ENCODE assay signal across 26 mouse cellular contexts in genomic region chr17:80781621-80782020, GRCm38 (mm10).
"Had no signal": no experiment of that assay in that cellular context is flagged by ENCODE, and none has a peak within 500 bp of the region (broad histone marks: within the 10 kb centered on the region; RNA-seq: fewer than 3 reads in every experiment).

No protein-coding gene starts in this region.

- H3K36me3 ChIP-seq: heart, embryonic 13.5 days; heart, embryonic 15.5 days; hindbrain, embryonic 13.5 days; hindbrain, embryonic 15.5 days; kidney, embryonic 15.5 days; limb, embryonic 13.5 days; limb, embryonic 15.5 days; liver, embryonic 12.5 days had no signal

- H3K27me3 ChIP-seq: heart, embryonic 13.5 days; heart, embryonic 15.5 days; hindbrain, embryonic 13.5 days; hindbrain, embryonic 15.5 days; kidney, embryonic 15.5 days; limb, embryonic 13.5 days; limb, embryonic 15.5 days; liver, embryonic 12.5 days had no signal

- H3K4me1 ChIP-seq: hindbrain, embryonic 13.5 days; hindbrain, embryonic 15.5 days had no signal

- H3K9ac ChIP-seq: heart, embryonic 13.5 days; heart, embryonic 15.5 days; hindbrain, embryonic 13.5 days; hindbrain, embryonic 15.5 days; kidney, embryonic 15.5 days; limb, embryonic 13.5 days; limb, embryonic 15.5 days; liver, embryonic 12.5 days had no signal

- H3K4me2 ChIP-seq: heart, embryonic 11.5 days; heart, embryonic 13.5 days; heart, embryonic 15.5 days; hindbrain, embryonic 13.5 days; hindbrain, embryonic 15.5 days; kidney, embryonic 15.5 days; limb, embryonic 13.5 days; limb, embryonic 15.5 days; liver, embryonic 12.5 days had no signal

- ATAC-seq: hindbrain, postnatal 0 days; liver, embryonic 12.5 days had no signal

- DNase-seq: gastrocnemius, adult 2 months; gastrocnemius, postnatal 10 days; gastrocnemius, postnatal 25 days; heart, adult 11 months; heart, adult 2 months; heart, postnatal 14 days; heart, postnatal 36 days; kidney, adult 11 months; kidney, adult 2 months; kidney, adult 9 months; kidney, postnatal 14 days; kidney, postnatal 36 days; layer of hippocampus, adult 9-11 months; layer of hippocampus, postnatal 36 days had no signal

- H3K4me3 ChIP-seq: gastrocnemius, adult 2 months; heart, adult 2 months; heart, embryonic 13.5 days; heart, embryonic 15.5 days; hindbrain, embryonic 13.5 days; hindbrain, embryonic 15.5 days; kidney, embryonic 15.5 days; left cerebral cortex, adult 2 months; limb, embryonic 13.5 days; limb, embryonic 15.5 days; liver, embryonic 12.5 days had no signal

- H3K27ac ChIP-seq: gastrocnemius, adult 2 months; heart, adult 2 months; heart, embryonic 13.5 days; heart, embryonic 15.5 days; hindbrain, embryonic 13.5 days; hindbrain, embryonic 15.5 days; hindbrain, postnatal 0 days; kidney, embryonic 15.5 days; kidney, postnatal 0 days; left cerebral cortex, adult 2 months; limb, embryonic 13.5 days; limb, embryonic 15.5 days; liver, embryonic 12.5 days had no signal

- H3K9me3 ChIP-seq: heart, embryonic 15.5 days; hindbrain, embryonic 13.5 days; hindbrain, embryonic 15.5 days; kidney, embryonic 15.5 days; limb, embryonic 15.5 days; liver, embryonic 12.5 days had no signal
